Mouse (Mus musculus) spleen, adult 2 months (tissue): ENCODE results near the gene Asic2.

Experiments
- CTCF ChIP-seq: fragments of 200-500 bp; IDR thresholded peaks from 2 replicates; pipeline ENCODE4 v1.5.1; 2011; ENCODE audit warnings: mild to moderate bottlenecking, inconsistent platforms; ENCODE audit not compliant: insufficient read depth, insufficient read length, insufficient replicate concordance; ENCODE audit errors: extremely low read depth
- POLR2A ChIP-seq: fragments of 200-500 bp; IDR thresholded peaks from 2 replicates; pipeline ENCODE4 v1.6.1; 2011; ENCODE audit warnings: low read depth, low read length, inconsistent platforms

DNA sequence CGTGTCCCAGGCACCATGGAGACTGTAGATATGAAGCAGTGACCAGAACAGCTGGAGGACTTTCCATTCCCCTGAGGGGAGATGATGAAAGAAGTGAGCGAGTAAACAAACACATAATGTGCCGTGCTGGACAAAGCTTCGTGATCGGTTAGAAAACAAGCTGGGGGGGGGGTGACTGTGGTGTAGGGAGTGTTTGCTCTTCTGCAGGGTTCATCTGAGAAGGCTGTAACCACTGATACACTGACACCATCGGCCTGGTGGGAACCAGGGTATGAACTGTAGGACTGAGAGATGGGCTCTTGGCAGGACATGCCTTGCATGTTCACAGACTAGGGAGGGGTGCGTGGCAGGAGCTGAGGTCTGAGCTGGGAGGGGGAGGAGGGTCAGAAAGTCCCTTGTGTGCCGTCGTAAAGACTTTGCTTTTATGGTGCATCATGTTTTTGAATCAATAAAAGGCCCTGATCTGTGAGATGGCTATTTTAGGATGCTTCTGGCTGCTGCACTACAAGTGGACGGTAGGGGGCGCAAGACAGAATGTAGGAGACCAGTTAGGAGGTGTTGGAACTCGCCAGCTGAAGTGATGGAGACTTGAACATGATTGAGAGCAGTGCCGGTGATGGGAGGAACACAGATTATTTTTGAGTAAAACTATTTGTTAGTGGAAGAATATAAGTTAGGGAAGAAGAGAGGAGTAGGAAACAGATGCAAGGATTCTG lies 728.1 kb downstream of the Asic2 start:
- TF ChIP-seq POLR2A (no peak), CTCF (no peak)
